Mouse (Mus musculus): ENCODE measurements at regions not wholly inside any gene's neighbourhood (a gene's known extent, or its start where the extent isn't known, plus 50 kb on each side); places are given as distances from the start of the nearest gene placed in this dataset.

DNA sequence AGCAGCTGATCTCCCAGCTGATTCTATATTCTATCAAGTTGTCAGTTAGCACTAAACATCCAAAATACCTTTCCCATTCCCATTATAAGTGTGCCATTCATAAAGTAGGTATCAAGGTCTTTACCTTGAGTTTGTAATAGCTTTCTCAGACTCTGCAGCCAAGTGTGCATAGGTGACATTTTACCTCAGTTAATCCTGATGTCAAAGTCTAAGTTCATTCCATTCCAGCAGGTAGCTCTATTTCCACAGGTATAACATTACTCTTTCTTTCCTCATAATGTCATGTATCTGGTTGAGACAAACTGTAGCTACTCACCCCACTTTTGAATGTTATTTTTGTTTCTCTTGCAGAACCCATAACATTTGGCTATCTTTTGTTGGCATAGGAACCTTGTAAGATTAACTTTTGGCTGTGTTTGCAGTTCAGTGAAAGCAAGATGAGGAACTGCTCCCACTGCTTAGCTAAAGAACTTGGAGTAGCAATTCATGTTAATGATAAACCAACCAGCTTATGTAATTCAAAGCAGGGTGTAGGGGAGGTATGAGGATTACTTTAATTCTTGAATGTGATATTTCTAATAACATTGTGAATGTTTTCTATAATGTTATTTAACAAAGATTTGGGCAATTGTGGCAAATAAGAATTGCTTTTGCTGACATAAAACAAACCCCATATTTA lies 107.0 kb downstream of the 4933402N22Rik start:
- no peak for TF ChIP-seq EP300 (optimal IDR thresholded peaks at IDR 0.05)
- no peak for TF ChIP-seq CTCF (IDR thresholded peaks at IDR 0.05; ENCODE audit: low read depth)

Data from stomach, postnatal 0 days (tissue).